Mouse (Mus musculus) lung, postnatal 0 days (tissue): ENCODE measurements at regions not wholly inside any gene's neighbourhood (a gene's known extent, or its start where the extent isn't known, plus 50 kb on each side); places are given as distances from the start of the nearest gene placed in this dataset.

Source experiments
- CTCF ChIP-seq: IDR thresholded peaks from 2 replicates; pipeline ENCODE4 v1.5.1; 2016; ENCODE audit warnings: antibody characterized with exemption, mild to moderate bottlenecking
- EP300 ChIP-seq: IDR thresholded peaks from 2 replicates; pipeline ENCODE4 v1.6.1; 2016; ENCODE audit warnings: antibody characterized with exemption, mild to moderate bottlenecking, control low read depth

GRCm38 (mm10) chr2:137764785-137765184 lies 491.6 kb upstream of the Btbd3 start:
- TF ChIP-seq CTCF (no peak), EP300 (no peak)
